Mouse (Mus musculus) E14TG2a.4 (cell line): ENCODE data around the gene Zfp830.

ENCODE experiments used
- CTCF ChIP-seq: conservative IDR thresholded peaks from 2 replicates; pipeline ENCODE4 v1.5.1; 2014; ENCODE audit warnings: low read length
- NANOG ChIP-seq: IDR thresholded peaks from 2 replicates; pipeline ENCODE4 v1.6.1; 2014; ENCODE audit warnings: borderline replicate concordance, low read length, mixed read lengths
- POU5F1 ChIP-seq: IDR thresholded peaks from 2 replicates; pipeline ENCODE4 v1.6.1; 2014; ENCODE audit warnings: low read length, borderline replicate concordance

- no peak for TF ChIP-seq CTCF
- no peak for TF ChIP-seq POU5F1
- TF ChIP-seq NANOG = no peak
These were observed 11.6 kb upstream of the Zfp830 start for GRCm38 (mm10) chr11:82752349-82753115.
